Mouse (Mus musculus): ENCODE measurements at regions not wholly inside any gene's neighbourhood (a gene's known extent, or its start where the extent isn't known, plus 50 kb on each side); places are given as distances from the start of the nearest gene placed in this dataset.

DNA sequence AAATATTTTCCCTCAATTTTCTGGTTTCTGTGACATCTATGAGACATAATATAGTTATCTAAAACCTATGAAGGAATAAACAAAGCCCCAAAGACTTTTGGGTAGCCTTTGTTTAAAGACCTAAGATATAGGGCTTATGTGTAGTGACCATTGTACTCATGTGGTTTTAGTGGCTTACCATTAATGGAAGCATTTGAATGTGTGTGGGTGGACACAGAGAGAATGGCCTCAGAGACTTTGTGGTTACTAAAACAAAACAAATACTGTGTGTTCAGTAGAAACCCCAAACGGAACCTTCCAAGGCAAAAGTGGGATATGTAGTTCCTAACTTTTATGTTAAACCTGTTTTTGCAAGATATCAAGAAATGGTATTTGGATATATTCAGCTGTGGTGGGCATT is 1228.7 kb downstream of the Slc22a22 start:
- no peak for TF ChIP-seq CTCF (IDR thresholded peaks at IDR 0.05; ENCODE audit: low read depth, low read length)
- no peak for TF ChIP-seq POLR2A (IDR thresholded peaks at IDR 0.05; ENCODE audit: borderline replicate concordance, low read depth, low read length)

Measured in bone marrow macrophage, adult 2 months (primary cell).